Mouse (Mus musculus): ENCODE measurements around the gene Spen. TPM values are rescaled to one million over a fixed set of nuclear protein-coding genes. Genes with fewer than 3 reads are reported as not detected.
"Not testable (repeated sequence)": the region's sequence is repeated elsewhere in the genome, so short reads cannot be mapped to it uniquely, and the experiment has no call there.

Spen gene
- polyA plus RNA-seq, 1 experiment from 2014 or later = 12.3 TPM

GRCm38 (mm10) chr4:141570821-141571220 lies 32.4 kb upstream of the Spen start:
- DNase-seq (ENCODE audit: low spot score) = no peak
- Histone ChIP-seq H3K27ac (replicated peaks) (no peak overlapping the region), H3K4me3 (no peak overlapping the region), H3K4me1 (peaks cover 2% of the 10 kb centered on the region; the same call in 1 of the 2 replicates), H3K36me3 (no peaks in the 10 kb centered on the region), H3K9me3 (replicated peaks) (no peaks in the 10 kb centered on the region), H3K27me3 (ENCODE audit: low read depth, poor library complexity, severe bottlenecking) (no peaks in the 10 kb centered on the region)
- WGBS = 92% methylated on average over 1 of the region's 1 CpGs

DNA sequence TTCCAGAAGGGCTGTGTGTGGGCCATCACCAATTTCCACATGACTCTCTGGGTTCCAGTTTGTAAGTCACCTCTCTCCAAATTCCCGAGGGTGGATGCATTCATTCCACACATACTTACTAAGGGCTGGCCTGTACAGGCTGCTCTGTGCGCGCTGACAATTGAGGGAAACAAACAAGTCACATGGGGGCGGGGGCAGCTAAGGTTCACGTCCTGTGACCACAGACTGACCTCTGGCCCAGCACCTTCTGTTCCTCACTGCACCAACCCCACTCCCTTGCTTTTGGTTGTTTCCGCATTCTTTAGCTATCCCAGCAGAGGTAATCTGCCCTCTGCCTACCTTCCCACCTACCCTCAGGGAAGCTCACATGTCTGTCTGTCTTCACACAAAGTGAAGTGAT lies 31.6 kb upstream of the Spen start:
- DNase-seq (ENCODE audit: low spot score) = no peak
- Histone ChIP-seq H3K4me3 (no peak overlapping the region), H3K9me3 (replicated peaks) (no peaks in the 10 kb centered on the region), H3K4me1 (peaks cover 9% of the 10 kb centered on the region), H3K27ac (replicated peaks) (no peak overlapping the region), H3K36me3 (no peaks in the 10 kb centered on the region), H3K27me3 (ENCODE audit: low read depth, poor library complexity, severe bottlenecking) (no peaks in the 10 kb centered on the region)
- 68% methylated on average over 6 of the region's 6 CpGs for WGBS

GRCm38 (mm10) chr4:141568966-141569365 lies 30.6 kb upstream of the Spen start:
- Histone ChIP-seq H3K4me1 (peaks cover 9% of the 10 kb centered on the region), H3K36me3 (no peaks in the 10 kb centered on the region), H3K9me3 (replicated peaks) (no peaks in the 10 kb centered on the region), H3K27ac (replicated peaks) (no peak overlapping the region), H3K4me3 (no peak overlapping the region), H3K27me3 (ENCODE audit: low read depth, poor library complexity, severe bottlenecking) (no peaks in the 10 kb centered on the region)
- WGBS = 88% methylated on average over 5 of the region's 5 CpGs
- DNase-seq (ENCODE audit: low spot score) = no peak

DNA sequence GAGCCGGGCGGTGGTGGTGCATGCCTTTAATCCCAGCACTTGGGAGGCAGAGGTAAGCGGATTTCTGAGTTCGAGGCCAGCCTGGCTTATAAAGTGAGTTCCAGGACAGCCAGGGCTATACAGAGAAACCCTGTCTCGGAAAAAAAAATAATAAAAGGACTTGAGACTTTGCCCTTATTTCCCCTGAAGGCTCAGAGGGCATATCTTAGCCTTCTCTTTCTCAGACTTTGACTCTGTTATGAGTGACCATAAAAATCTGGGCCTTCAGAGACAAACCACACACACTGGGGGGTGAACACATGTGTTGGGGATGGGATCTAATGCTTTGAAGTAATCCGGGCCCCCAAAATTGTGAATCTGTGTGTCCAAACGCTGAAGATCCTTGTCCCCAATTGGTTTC lies 28.8 kb upstream of the Spen start:
- 87% methylated on average over 7 of the region's 7 CpGs for WGBS
- not testable (repeated sequence) for H3K4me3 ChIP-seq; H3K9me3 ChIP-seq (replicated peaks); H3K36me3 ChIP-seq; H3K27ac ChIP-seq (replicated peaks); DNase-seq (ENCODE audit: low spot score); H3K4me1 ChIP-seq; H3K27me3 ChIP-seq (ENCODE audit: low read depth, poor library complexity, severe bottlenecking)

DNA sequence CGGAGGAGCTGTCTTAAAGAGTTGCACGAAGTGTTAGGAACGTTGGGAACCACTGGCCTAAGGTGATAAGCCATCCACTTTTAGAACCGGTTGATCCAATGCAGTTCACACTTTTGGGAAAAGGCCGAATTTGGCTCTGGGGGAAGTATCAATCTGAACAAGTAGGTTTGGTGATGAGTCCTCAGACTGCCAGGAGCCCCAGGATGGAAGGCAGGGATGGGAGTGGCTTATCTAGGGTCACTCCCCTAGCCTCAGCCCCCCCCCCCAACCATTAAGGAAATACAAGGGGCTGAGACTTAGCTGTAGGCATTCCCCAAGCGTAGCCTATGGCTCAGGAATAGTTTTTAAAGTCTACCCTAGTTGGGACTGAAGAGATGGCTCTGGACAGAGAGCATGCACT lies 27.8 kb upstream of the Spen start:
- Histone ChIP-seq H3K36me3 (no peaks in the 10 kb centered on the region), H3K27me3 (ENCODE audit: low read depth, poor library complexity, severe bottlenecking) (no peaks in the 10 kb centered on the region), H3K4me1 (peaks cover 7% of the 10 kb centered on the region), H3K4me3 (no peak overlapping the region), H3K27ac (replicated peaks) (no peak overlapping the region), H3K9me3 (replicated peaks) (no peaks in the 10 kb centered on the region)
- no peak for DNase-seq (ENCODE audit: low spot score)
- 86% methylated on average over 6 of the region's 6 CpGs for WGBS

DNA sequence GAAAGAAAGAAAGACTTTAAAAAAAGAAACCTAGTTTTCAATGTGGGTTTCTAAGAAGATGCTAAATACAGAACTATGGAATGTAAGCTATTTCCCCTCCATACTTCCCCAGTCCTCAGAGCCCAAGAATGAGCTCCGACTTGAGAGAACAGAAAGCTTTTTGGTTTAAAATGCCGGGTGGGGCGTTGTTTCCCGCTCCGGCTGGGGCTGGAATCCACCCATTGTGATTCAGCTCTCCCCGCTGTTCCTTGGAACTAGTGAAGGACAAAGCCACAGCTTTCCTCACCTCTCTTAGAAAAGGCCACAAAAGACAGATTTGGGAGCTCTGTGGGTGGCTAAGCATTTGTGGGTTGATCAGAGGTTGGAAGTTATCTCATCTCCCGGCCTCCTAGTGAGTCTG lies 26.9 kb upstream of the Spen start:
- DNase-seq (ENCODE audit: low spot score) = no peak
- peaks cover 7% of the 10 kb centered on the region for H3K4me1 ChIP-seq
- H3K36me3 ChIP-seq = no peaks in the 10 kb centered on the region
- H3K9me3 ChIP-seq (replicated peaks) = no peaks in the 10 kb centered on the region
- 24% methylated on average over 7 of the region's 7 CpGs for WGBS
- H3K27ac ChIP-seq (replicated peaks) = no peak overlapping the region; the same call in 1 of the 2 replicates
- H3K27me3 ChIP-seq (ENCODE audit: low read depth, poor library complexity, severe bottlenecking) = no peaks in the 10 kb centered on the region
- H3K4me3 ChIP-seq = no peak overlapping the region

DNA sequence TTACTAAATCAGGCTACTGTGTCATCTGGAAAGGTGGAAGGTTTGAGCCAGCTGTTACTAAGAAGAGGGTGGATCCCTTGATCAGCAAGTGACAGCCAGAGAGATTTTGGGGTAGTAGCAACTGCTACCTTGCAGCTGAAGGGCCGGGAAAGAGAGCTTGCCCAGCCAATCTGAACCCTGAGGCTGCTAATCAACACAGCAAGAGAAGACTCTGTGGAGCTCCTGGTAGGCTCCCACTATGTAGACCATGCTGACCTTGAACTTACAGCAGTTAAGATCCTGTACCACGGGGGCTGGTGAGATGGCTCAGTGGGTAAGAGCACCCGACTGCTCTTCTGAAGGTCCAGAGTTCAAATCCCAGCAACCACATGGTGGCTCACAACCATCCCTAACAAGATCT lies 26.3 kb upstream of the Spen start:
- H3K9me3 ChIP-seq (replicated peaks) = no peaks in the 10 kb centered on the region
- 74% methylated on average over 3 of the region's 3 CpGs for WGBS
- no peaks in the 10 kb centered on the region for H3K27me3 ChIP-seq (ENCODE audit: low read depth, poor library complexity, severe bottlenecking)

DNA sequence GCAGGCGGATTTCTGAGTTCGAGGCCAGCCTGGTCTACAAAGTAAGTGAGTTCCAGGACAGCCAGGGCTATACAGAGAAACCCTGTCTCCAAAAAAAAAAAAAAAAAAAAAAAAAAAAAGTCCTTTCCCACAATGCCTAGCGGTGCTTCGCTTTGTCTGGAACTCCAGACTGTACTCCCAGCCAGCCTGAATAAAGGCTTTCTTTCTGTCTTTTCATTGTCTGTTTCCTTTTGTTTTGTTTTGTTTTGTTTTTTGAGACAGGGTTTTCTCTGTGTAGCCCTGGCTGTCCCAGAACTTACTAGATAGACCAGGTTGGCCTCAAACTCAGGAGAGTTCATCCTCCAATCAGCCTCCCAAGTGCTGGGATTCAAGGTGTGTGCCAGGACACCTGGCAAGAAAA lies 25.8 kb upstream of the Spen start:
- no peaks in the 10 kb centered on the region for H3K27me3 ChIP-seq (ENCODE audit: low read depth, poor library complexity, severe bottlenecking)
- no peak for DNase-seq (ENCODE audit: low spot score)
- no peaks in the 10 kb centered on the region for H3K36me3 ChIP-seq
- 90% methylated on average over 4 of the region's 4 CpGs for WGBS
- H3K27ac ChIP-seq (replicated peaks) = no peak overlapping the region
- H3K4me3 ChIP-seq = no peak overlapping the region
- no peaks in the 10 kb centered on the region for H3K9me3 ChIP-seq (replicated peaks)
- H3K4me1 ChIP-seq = peaks cover 13% of the 10 kb centered on the region

More for the DNA sequence above, 26.3 kb upstream of the Spen start:
- no peaks in the 10 kb centered on the region for H3K36me3 ChIP-seq
- H3K4me3 ChIP-seq = no peak overlapping the region
- DNase-seq (ENCODE audit: low spot score) = no peak
- no peak overlapping the region for H3K27ac ChIP-seq (replicated peaks)
- peaks cover 9% of the 10 kb centered on the region for H3K4me1 ChIP-seq

GRCm38 (mm10) chr4:141562281-141562680 lies 23.9 kb upstream of the Spen start:
- Histone ChIP-seq H3K4me1 (peaks cover 26% of the 10 kb centered on the region), H3K9me3 (replicated peaks) (no peaks in the 10 kb centered on the region), H3K27me3 (ENCODE audit: low read depth, poor library complexity, severe bottlenecking) (peaks cover 14% of the 10 kb centered on the region), H3K36me3 (no peaks in the 10 kb centered on the region), H3K27ac (replicated peaks) (no peak overlapping the region), H3K4me3 (no peak overlapping the region)
- WGBS = 88% methylated on average over 11 of the region's 11 CpGs
- DNase-seq (ENCODE audit: low spot score) = no peak

- H3K9me3 ChIP-seq (replicated peaks); DNase-seq (ENCODE audit: low spot score); H3K36me3 ChIP-seq; H3K4me3 ChIP-seq; H3K27ac ChIP-seq (replicated peaks): not testable (repeated sequence)
- H3K27me3 ChIP-seq (ENCODE audit: low read depth, poor library complexity, severe bottlenecking) = peaks cover 14% of the 10 kb centered on the region
- WGBS = 80% methylated on average over 5 of the region's 5 CpGs
- peaks cover 26% of the 10 kb centered on the region for H3K4me1 ChIP-seq
Observed at GRCm38 (mm10) chr4:141561331-141561919, 23.0 kb upstream of the Spen start.

GRCm38 (mm10) chr4:141559898-141560263 lies 21.5 kb upstream of the Spen start:
- 3% methylated on average over 9 of the region's 9 CpGs for WGBS
- H3K9me3 ChIP-seq (replicated peaks) = no peaks in the 10 kb centered on the region

GRCm38 (mm10) chr4:141559131-141559897 lies 20.9 kb upstream of the Spen start:
- H3K27ac ChIP-seq (replicated peaks) = peak overlapping the region; percentile 78
- H3K36me3 ChIP-seq = no peaks in the 10 kb centered on the region
- peaks cover 19% of the 10 kb centered on the region for H3K4me1 ChIP-seq
- H3K27me3 ChIP-seq (ENCODE audit: low read depth, poor library complexity, severe bottlenecking) = peaks cover 14% of the 10 kb centered on the region
- peak; percentile 70 for DNase-seq (ENCODE audit: low spot score)
- peak overlapping the region; percentile 59 for H3K4me3 ChIP-seq
- H3K9me3 ChIP-seq (replicated peaks) = no peaks in the 10 kb centered on the region
- under 1% methylated on average over 30 of the region's 30 CpGs for WGBS

More at GRCm38 (mm10) chr4:141559898-141560263, 21.5 kb upstream of the Spen start:
- DNase-seq (ENCODE audit: low spot score) = peak; percentile 80
- H3K36me3 ChIP-seq = no peaks in the 10 kb centered on the region
- H3K27ac ChIP-seq (replicated peaks) = peak overlapping the region; percentile 78
- H3K4me1 ChIP-seq = peaks cover 19% of the 10 kb centered on the region
- peak overlapping the region; percentile 59 for H3K4me3 ChIP-seq
- peaks cover 14% of the 10 kb centered on the region for H3K27me3 ChIP-seq (ENCODE audit: low read depth, poor library complexity, severe bottlenecking)

DNA sequence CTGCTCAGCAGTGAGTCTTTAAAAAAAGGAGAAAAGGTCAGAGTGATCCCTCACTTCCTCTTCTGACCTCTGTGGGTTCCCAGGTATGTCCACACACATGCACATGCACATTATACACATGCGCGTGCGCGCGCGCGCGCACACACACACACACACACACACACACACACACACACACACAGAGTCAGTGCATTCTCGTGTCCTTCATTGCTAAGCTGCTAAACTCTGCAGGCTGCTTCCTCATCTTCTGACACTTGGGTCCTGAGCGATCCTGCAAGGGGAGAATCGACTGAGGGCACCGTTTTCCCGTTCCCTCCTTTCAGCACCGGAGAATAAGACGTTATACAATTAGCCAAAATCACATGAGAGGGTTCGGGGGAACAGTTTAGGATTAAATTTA lies 20.3 kb upstream of the Spen start:
- peak overlapping the region; percentile 78; the same call in 1 of the 2 replicates for H3K27ac ChIP-seq (replicated peaks)
- no peak for DNase-seq (ENCODE audit: low spot score)

More for the DNA sequence above, 20.3 kb upstream of the Spen start:
- H3K4me1 ChIP-seq = peaks cover 19% of the 10 kb centered on the region
- H3K27me3 ChIP-seq (ENCODE audit: low read depth, poor library complexity, severe bottlenecking) = peaks cover 14% of the 10 kb centered on the region
- peak overlapping the region; percentile 59 for H3K4me3 ChIP-seq
- WGBS = 14% methylated on average over 16 of the region's 16 CpGs
- H3K36me3 ChIP-seq = no peaks in the 10 kb centered on the region
- no peaks in the 10 kb centered on the region for H3K9me3 ChIP-seq (replicated peaks)
